Mouse (Mus musculus): ENCODE measurements around the gene Cant1. TPM values are rescaled to one million over a fixed set of nuclear protein-coding genes. Genes with fewer than 3 reads are reported as not detected.

Gene Cant1
- 45.0 TPM for total RNA-seq (2023)

DNA sequence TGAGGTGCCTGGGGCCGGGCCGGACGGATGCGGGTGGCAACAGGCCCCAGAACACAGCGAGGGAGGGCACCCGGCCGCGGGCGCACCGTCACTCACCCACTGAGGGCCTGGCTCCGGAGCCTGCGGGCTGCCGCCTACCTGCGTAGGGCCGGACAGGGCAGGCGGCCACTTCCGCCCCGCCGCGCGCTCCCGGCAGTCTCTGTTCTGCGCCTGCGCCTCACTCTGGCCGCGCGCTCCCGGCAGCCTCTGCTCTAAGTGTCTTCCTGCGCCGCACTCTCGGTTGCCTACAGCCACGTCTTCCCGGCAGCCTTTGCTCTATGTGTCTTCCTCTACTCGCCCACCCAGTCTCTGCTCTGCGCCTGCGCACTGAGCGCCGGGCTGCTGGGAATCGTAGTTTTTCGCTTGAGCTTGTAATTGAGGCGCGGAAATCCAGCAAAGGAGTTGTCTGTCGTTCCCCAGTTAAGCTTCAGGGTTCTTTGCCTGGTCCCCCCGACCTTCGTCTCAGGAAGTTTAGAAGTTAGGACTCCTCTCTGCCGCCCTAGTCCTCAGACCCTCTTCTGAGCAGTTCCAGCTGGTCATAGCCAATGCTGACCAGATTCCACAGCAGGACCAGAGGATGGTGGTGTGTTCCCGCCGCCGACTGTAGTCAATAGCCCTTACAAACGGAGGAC is at the start of gene Cant1:
Gene Cant1, minus strand, starts transcription at position 253 of the 671 bp plus-strand sequence.

DNA sequence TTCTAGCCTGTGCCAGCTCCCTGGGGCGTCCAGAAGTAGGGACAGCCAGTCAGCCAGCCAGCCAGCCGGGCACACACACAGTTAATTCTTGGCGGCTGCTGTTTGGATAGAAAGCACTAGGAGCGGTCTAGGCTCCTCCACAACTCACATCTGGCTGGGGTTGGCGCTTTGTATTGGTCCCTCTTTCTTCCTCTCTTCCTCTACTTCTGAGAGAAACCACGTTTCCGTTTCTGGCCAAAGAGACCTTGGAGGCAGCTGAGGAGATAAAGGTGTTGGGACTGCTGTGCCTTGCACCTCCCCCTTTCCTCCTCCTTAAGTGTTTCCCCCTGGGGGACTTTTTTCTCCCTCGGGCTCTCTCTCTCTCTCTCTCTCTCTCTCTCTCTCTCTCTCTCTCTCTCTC is 9.1 kb upstream of the Cant1 start, which contains the start of gene C1qtnf1:
Gene C1qtnf1, plus strand, starts transcription at position 218 of the 400 bp plus-strand sequence.

DNA sequence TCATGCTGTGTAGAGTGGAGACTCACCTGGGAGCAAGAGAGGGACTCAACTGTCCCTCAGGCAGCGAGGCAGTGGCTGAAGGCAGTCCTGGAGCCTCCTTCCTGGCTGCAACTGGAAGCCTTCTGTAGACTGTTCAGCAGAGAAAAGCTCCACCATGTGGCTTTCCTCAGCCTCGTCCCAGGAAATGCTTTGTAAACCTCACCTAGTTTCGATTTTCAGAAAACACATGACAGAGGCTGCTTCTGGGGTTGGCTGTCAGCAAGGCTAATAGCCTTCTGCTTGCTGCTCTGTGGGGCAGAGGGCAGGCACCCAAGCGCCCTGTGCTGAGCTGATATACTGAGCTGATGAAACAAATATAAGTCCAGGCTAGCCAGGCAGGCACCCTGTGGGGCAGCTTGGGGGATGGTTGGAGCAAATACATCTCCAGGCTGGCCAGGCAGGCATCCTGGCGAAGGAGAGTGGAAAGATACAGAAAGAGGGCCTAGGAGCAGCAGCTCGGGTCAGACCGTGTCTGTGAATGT is 17.1 kb downstream of the Cant1 start, which contains the start of gene Lgals3bp:
Gene Lgals3bp, minus strand, starts transcription at position 333 of the 521 bp plus-strand sequence.

Other genes with a start within 250 kb of the Cant1 start
- gene Cyth1, start 170.5 kb downstream of the Cant1 start, total RNA-seq (2023): 216 TPM
- gene Usp36, start 128.8 kb downstream of the Cant1 start, total RNA-seq (2023): 90.1 TPM
- 5.8 TPM for gene Cep295nl, start 76.6 kb downstream of the Cant1 start, total RNA-seq (2023)
- gene Timp2, start 63.3 kb downstream of the Cant1 start, total RNA-seq (2023): 53.2 TPM
- gene Lgals3bp, start 17.0 kb downstream of the Cant1 start, total RNA-seq (2023): 45.9 TPM
- gene C1qtnf1, start 9.1 kb upstream of the Cant1 start, total RNA-seq (2023): not detected
- 10.1 TPM for gene Engase, start 57.7 kb upstream of the Cant1 start, total RNA-seq (2023)